Mouse (Mus musculus) kidney, embryonic 14.5 days (tissue): ENCODE data around the gene Tbc1d10c. TPM values are rescaled to one million over a fixed set of nuclear protein-coding genes. Genes with fewer than 3 reads are reported as not detected.

Experiments used
- ATAC-seq: fragments of 200-750 bp; cut with Nextera tagmentation; 2 replicates; pipeline ENCODE4 v1.8.0; 2017; ENCODE audit warnings: moderate number of reproducible peaks, mild to moderate bottlenecking, moderate TSS enrichment, moderate library complexity; ENCODE audit not compliant: low FRiP score, low TSS enrichment
- H3K27ac ChIP-seq: fragments of 300-500 bp; sonication (generic); 2 replicates; pipeline ENCODE4 v1.5.1; 2014; ENCODE audit warnings: low read depth, mild to moderate bottlenecking, low read length, moderate library complexity, mixed read lengths
- H3K27me3 ChIP-seq: fragments of 300-500 bp; sonication (generic); 2 replicates; pipeline ENCODE4 v1.6.1; 2014; ENCODE audit warnings: mild to moderate bottlenecking, low read length; ENCODE audit not compliant: control insufficient read depth, insufficient read depth
- H3K36me3 ChIP-seq: fragments of 300-500 bp; sonication (generic); 2 replicates; pipeline ENCODE4 v1.6.1; 2014; ENCODE audit warnings: low read length, mixed read lengths; ENCODE audit not compliant: control insufficient read depth, insufficient read depth
- H3K4me1 ChIP-seq: fragments of 300-500 bp; sonication (generic); 2 replicates; pipeline ENCODE4 v1.6.1; 2014; ENCODE audit warnings: low read length, mixed read lengths; ENCODE audit not compliant: control insufficient read depth, insufficient read depth
- H3K4me2 ChIP-seq: fragments of 300-500 bp; sonication (generic); replicated peaks from 2 replicates; pipeline ENCODE4 v1.6.1; 2014; ENCODE audit warnings: low read depth, mild to moderate bottlenecking, low read length
- H3K4me3 ChIP-seq: fragments of 300-500 bp; sonication (generic); 2 replicates; pipeline ENCODE4 v1.5.1; 2014; ENCODE audit warnings: mild to moderate bottlenecking, low read length
- H3K9ac ChIP-seq: fragments of 300-500 bp; sonication (generic); 2 replicates; pipeline ENCODE4 v1.6.1; 2014; ENCODE audit warnings: low read depth, mild to moderate bottlenecking, low read length, moderate library complexity
- H3K9me3 ChIP-seq: fragments of 300-500 bp; sonication (generic); 2 replicates; pipeline ENCODE4 v1.6.1; 2016; ENCODE audit warnings: low read length; ENCODE audit not compliant: control insufficient read depth
- WGBS: fragments of 180-500 bp; shearing (Covaris S2); extraction: QIAGEN DNeasy Blood & Tissue Kit; methylation state at CpG from one replicate; pipeline ENCODE4 v1.1.7; 2014; 5-methylcytosine and 5-hydroxymethylcytosine counted together
- polyA plus RNA-seq: library from polyadenylated mRNA; unstranded; fragments of >200 nt; fragmentation: Nextera tagmentation; extraction: Ambion mirVana; gene quantifications from 2 replicates; pipeline ENCODE4 v1.2.1, GENCODE M21; 2014

Gene Tbc1d10c
- polyA plus RNA-seq, 1 experiment from 2014 or later = 3.2 TPM

DNA sequence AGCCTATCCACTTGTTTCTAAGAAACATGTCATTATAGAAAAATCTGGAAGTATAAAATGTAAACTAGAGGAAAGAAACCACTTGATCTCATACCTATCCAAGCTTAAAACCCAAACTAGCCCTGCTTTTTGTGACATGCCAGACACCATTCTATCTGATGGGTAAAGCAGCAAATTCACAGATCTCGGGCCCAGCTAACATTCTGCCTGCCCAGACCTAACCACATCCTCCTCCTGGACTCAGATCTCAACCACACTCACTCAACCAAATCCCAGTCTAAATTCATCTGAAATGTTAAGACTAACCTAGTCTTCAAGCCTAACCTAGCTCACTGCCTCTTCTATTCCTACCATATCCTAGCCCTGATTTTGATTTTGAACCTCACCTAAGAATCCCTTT lies 27.7 kb upstream of the Tbc1d10c start:
- 77% methylated on average over 1 of the region's 1 CpGs for WGBS
- no peak for ATAC-seq
- Histone ChIP-seq H3K4me1 (peaks cover 58% of the 10 kb centered on the region), H3K9me3 (no peaks in the 10 kb centered on the region), H3K4me2 (no peak overlapping the region), H3K27ac (no peak overlapping the region), H3K9ac (no peak overlapping the region), H3K4me3 (no peak overlapping the region), H3K27me3 (no peaks in the 10 kb centered on the region), H3K36me3 (peaks cover 5% of the 10 kb centered on the region; the same call in 1 of the 2 replicates)

- WGBS = 82% methylated on average over 11 of the region's 11 CpGs
- peaks cover 63% of the 10 kb centered on the region for H3K4me1 ChIP-seq
- peaks cover 5% of the 10 kb centered on the region; the same call in 1 of the 2 replicates for H3K36me3 ChIP-seq
- no peak overlapping the region for H3K27ac ChIP-seq
- no peak overlapping the region for H3K4me3 ChIP-seq
- H3K4me2 ChIP-seq = no peak overlapping the region
- no peak for ATAC-seq
- H3K27me3 ChIP-seq = no peaks in the 10 kb centered on the region
- no peak overlapping the region for H3K9ac ChIP-seq
- no peaks in the 10 kb centered on the region for H3K9me3 ChIP-seq
Observed at GRCm38 (mm10) chr19:4218293-4218692, 27.2 kb upstream of the Tbc1d10c start.

GRCm38 (mm10) chr19:4217855-4218254 lies 26.8 kb upstream of the Tbc1d10c start:
- Histone ChIP-seq H3K27ac (no peak overlapping the region), H3K9me3 (no peaks in the 10 kb centered on the region), H3K36me3 (peaks cover 5% of the 10 kb centered on the region; the same call in 1 of the 2 replicates), H3K4me3 (no peak overlapping the region), H3K9ac (no peak overlapping the region), H3K4me1 (peaks cover 67% of the 10 kb centered on the region), H3K27me3 (no peaks in the 10 kb centered on the region), H3K4me2 (no peak overlapping the region)
- ATAC-seq = no peak
- 58% methylated on average over 3 of the region's 3 CpGs for WGBS

DNA sequence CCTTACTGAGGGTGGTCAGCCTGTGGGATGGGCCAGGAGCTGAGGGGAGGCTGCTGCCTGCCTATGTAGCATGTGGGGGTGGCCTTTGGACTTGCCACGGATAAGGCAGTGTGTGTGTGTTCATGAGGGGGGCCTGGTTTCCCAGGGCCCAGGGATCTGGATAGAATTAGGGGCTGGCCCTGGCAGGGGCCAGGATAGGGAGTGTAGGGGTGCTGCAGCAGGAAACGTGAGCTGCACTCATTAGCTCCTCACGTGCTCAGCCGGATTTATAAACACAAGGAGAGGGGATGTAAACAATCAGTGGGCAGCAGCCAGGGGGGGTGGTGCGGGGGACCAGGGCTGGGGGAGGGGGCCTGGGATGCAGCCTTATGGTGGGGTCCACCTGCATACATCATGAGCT lies 26.1 kb upstream of the Tbc1d10c start:
- no peak for ATAC-seq
- H3K27ac ChIP-seq = no peak overlapping the region
- H3K4me3 ChIP-seq = peak overlapping the region; percentile 84; the same call in 1 of the 2 replicates
- H3K36me3 ChIP-seq = peaks cover under 1% of the 10 kb centered on the region; the same call in 1 of the 2 replicates
- peaks cover 68% of the 10 kb centered on the region for H3K4me1 ChIP-seq
- H3K9me3 ChIP-seq = no peaks in the 10 kb centered on the region
- no peak overlapping the region for H3K9ac ChIP-seq
- H3K4me2 ChIP-seq = 0 out of 2 replicates have a peak overlapping the region, but pooled peaks have one; percentile 11
- no peaks in the 10 kb centered on the region for H3K27me3 ChIP-seq
- WGBS = 12% methylated on average over 5 of the region's 5 CpGs

DNA sequence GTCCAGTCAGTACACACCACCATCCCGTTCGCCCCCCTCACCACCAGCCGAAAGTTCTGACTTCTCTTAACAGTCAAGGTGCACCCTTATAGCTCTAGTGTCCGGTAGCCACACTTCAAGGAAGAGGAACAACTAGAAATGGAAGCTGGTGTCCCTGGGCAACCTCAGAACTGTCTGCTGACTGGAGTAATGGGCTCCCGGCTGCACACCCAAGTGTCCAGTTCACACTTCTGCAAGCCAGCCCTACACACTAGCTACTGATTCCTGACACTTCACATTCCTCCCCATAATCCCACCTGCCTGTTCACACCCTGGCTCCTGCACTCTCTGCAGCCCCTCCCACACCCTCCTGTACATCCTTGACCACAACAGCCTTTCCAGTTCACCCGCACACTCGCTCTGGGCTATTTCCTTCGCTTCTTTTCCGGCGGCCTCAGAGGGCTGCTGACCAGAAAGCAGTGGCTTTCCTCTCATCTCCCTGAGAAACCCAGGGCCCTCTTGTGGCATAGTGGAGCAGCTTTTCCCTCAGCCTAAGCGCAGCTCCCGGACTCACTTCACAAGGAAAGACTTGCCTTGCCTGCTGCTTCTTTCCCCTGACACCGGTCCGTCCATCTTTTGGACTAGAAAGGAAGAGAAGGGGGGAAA lies 25.1 kb upstream of the Tbc1d10c start:
- Histone ChIP-seq H3K9ac (peak overlapping the region; percentile 20; the same call in 1 of the 2 replicates), H3K27ac (peak overlapping the region; percentile 38; the same call in 1 of the 2 replicates), H3K4me3 (peak overlapping the region; percentile 84), H3K27me3 (no peaks in the 10 kb centered on the region), H3K4me2 (peak overlapping the region; percentile 93), H3K9me3 (no peaks in the 10 kb centered on the region), H3K4me1 (peaks cover 60% of the 10 kb centered on the region), H3K36me3 (no peaks in the 10 kb centered on the region)
- no peak for ATAC-seq
- WGBS = 18% methylated on average over 14 of the region's 14 CpGs

GRCm38 (mm10) chr19:4215451-4215840 lies 24.4 kb upstream of the Tbc1d10c start:
- 7% methylated on average over 16 of the region's 21 CpGs for WGBS

DNA sequence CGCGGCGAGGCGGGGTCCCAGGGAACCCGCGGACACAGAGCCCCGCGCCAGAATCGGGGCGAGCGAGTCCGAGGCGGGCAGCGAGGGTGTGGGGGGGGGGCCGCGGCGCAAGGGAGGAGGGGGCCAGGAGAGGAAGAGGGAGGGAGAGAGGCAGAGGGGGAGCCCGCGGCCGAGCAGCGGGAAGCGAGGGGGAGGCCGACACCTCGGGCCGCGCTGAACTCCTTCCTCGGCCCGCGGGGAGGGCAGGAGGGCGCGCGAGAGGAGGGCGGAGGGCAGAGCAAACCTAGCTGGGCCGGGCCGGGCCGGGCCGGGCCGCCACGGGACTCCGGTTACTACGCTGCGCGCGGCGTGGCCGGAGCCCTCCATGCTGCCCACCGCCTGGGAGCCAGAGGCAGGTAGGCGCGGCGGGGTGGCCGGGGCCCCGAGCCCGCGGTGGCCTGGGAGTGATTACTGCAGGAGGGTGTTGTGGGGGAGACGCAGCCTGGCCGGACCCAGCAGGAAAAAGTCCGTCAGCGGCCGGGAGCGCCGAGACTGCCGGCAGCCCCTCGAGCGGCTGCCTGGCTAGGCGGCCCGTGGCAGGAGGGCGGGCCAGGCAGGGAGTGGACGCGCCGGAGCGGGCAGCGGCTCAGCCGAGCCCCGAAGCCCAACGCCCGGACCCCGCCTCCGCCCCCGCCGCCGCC lies 23.8 kb upstream of the Tbc1d10c start:
- peak overlapping the region; percentile 84 for H3K4me3 ChIP-seq
- no peaks in the 10 kb centered on the region for H3K9me3 ChIP-seq
- peak overlapping the region; percentile 97 for H3K27ac ChIP-seq
- under 1% methylated on average over 49 of the region's 81 CpGs for WGBS
- peak overlapping the region; percentile 93 for H3K4me2 ChIP-seq
- ATAC-seq = peak; percentile 47
- peaks cover 49% of the 10 kb centered on the region for H3K4me1 ChIP-seq
- H3K9ac ChIP-seq = peak overlapping the region; percentile 90
- no peaks in the 10 kb centered on the region for H3K27me3 ChIP-seq
- H3K36me3 ChIP-seq = no peaks in the 10 kb centered on the region

More at GRCm38 (mm10) chr19:4215451-4215840, 24.4 kb upstream of the Tbc1d10c start:
- peaks cover 52% of the 10 kb centered on the region for H3K4me1 ChIP-seq
- H3K27ac ChIP-seq = peak overlapping the region; percentile 97; the same call in 1 of the 2 replicates
- H3K4me2 ChIP-seq = peak overlapping the region; percentile 93
- no peaks in the 10 kb centered on the region for H3K27me3 ChIP-seq
- peak overlapping the region; percentile 90 for H3K9ac ChIP-seq
- no peak for ATAC-seq
- no peaks in the 10 kb centered on the region for H3K36me3 ChIP-seq
- peak overlapping the region; percentile 84 for H3K4me3 ChIP-seq
- H3K9me3 ChIP-seq = no peaks in the 10 kb centered on the region

GRCm38 (mm10) chr19:4214071-4214770 lies 23.1 kb upstream of the Tbc1d10c start, which contains the start of the genes Clcf1 and AC109138.7:
Gene Clcf1 (plus strand): TSS chr19:4214238.
Gene AC109138.7 (plus strand): TSS chr19:4214357.
- Histone ChIP-seq H3K4me1 (peaks cover 49% of the 10 kb centered on the region), H3K9me3 (no peaks in the 10 kb centered on the region), H3K36me3 (no peaks in the 10 kb centered on the region), H3K4me2 (peak within 1 kb of the TSS; percentile 93), H3K27me3 (no peaks in the 10 kb centered on the region), H3K27ac (peak within 1 kb of the TSS; percentile 97), H3K9ac (peak within 1 kb of the TSS; percentile 90), H3K4me3 (peak within 1 kb of the TSS; percentile 84)
- WGBS = under 1% methylated on average over 49 of the region's 49 CpGs
- peak; percentile 58 for ATAC-seq
